Mouse (Mus musculus): ENCODE results near the gene Lrba. TPM values are rescaled to one million over a fixed set of nuclear protein-coding genes. Genes with fewer than 3 reads are reported as not detected.

The Lrba gene
- total RNA-seq, 2 experiments from 2014 or later = 24.1 to 33.4 TPM

DNA sequence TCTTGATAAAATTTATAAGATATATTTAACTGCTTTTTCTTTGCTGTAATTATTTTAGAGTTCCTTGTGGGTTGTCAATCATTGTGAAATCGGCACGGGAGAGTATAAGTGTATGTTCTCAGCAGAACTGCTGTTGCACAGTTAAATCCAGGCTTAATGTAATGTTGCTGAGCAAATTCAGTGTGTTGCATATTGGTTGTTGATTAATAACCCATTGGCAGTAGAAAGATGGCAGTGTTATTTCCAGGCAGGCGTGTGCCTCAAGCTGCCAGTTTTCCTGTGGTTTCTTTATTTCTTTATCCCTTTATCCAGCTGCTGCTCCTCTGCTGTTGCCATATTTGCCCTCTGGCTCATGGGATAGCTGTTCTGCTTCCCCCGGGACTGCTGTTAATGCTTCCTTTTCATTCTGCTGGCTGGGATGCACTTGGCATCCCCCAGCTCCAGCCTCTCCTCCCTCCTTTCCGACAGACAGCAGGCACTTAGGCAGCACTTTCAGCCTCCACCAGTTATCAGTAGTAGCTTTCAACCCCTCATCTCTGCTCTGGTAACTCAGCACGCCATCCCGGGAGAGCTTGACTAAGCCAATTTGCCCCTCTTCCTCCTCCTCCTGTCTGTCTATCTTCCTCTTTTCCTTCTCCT lies 463.2 kb downstream of the Lrba start:
- DNase-seq = peak; percentile 18

DNA sequence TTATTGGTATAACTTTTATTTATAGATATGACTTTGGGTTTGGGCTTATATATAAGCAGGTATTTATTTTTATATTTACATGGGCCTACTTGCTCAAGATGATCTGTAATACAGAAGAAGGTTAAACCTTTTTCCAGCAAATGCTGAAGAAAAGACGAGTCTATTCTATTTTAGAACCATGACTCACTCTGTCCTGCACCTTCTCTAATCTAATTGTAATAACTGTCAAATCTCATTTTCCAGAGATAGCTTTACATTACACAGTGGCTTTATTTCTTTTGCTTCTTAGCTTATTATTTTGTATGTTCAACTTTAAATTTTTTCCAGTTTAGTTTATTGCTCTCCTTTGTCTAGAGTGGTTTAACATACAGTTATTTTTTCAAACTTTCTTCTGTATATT lies 464.0 kb downstream of the Lrba start:
- no peak for DNase-seq

DNA sequence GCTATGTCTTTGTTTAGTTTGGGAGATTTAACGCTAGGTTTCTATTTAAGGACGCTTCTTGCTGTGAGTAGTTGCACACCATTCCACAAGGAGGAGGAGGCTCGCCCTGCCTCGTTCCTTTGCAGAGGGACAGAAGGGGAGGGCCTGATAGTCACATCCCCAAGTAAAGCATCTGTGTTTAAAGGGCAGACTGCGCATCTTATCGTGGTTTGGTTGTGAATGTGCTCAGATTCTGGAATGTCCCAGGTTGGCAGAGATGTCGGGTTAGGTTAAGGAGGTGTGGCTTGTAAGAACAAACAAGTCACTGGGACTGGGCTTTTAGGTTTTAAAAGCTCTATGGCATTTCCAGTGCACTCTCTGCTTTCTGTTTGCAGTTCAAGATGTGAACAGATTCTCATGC lies 464.8 kb downstream of the Lrba start:
- DNase-seq = no peak

DNA sequence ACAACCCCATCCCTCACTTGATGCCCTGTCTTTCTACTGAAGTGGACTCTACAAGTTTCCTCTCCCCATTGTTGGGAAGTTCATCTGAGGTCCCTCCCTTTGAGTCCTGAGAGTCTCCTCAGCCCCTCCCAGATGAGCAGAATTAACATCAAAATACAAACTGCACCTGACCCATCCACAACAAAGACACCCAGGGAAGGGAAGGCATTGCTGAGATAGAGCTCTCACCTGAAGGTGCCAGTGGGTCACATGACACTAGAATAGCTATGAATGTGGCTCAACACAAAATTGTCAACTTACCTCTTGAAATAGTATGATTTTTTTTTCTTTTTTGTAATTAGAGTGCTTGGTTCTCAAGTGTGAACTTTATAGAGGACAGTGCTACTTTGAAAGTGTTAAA lies 468.3 kb downstream of the Lrba start:
- DNase-seq = no peak

DNA sequence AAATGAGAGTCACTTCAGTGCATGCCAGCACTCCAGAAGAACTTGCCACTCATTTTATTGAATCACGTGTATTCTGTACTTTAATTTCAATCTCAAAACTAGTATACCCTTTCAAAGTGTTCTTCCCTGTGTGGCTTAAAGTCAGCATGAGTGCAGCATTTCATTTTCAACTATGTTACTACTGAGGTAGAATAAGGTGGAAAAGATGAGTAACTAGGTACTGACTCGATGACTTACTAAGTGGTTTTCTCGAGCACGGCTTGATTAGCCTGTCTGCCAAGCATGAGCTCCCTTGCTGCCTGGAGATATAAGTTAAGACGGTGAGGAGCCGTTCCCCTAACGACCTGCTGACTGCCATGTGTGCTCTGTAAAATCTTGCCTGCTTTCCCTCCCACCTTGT lies 469.1 kb downstream of the Lrba start:
- DNase-seq = no peak

DNA sequence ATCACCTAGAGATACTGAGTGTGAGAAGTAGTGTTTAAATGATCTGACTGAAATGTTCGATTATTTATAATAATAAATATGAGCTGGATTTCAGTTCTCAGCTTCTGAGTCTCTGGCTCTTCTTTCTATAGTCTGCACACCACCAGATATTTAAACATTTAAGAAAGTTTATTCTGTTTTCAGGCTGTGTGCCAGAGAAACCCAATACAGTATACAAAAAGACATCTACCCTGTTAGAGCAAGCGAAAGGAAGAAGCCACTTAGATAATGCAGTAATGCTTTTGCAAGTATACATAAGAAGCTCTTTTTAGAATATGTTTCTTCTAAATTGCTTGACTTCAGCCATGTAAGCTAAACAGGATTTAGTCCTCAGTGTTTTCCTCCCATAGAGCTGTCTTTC lies 474.5 kb downstream of the Lrba start:
- no peak for DNase-seq

DNA sequence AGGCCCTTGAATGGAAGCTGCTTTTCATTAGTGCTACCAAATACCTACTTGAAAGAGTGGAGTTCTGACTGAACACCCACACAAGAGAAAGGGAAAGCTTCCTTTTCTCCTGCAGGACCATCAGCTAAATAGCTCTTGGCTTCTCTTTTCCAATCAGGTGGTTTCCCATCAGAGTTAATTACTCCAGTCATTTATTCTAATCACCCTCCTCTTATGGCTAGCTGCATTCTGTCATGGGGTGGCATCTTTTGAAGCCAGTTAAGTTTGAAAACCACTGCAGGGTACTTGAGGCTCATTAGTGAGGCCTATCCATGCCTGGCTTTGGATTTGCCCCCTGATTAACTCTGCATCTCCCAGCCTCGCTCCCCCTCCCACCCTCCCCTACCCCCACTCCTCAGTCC lies 476.7 kb downstream of the Lrba start:
- no peak for DNase-seq

DNA sequence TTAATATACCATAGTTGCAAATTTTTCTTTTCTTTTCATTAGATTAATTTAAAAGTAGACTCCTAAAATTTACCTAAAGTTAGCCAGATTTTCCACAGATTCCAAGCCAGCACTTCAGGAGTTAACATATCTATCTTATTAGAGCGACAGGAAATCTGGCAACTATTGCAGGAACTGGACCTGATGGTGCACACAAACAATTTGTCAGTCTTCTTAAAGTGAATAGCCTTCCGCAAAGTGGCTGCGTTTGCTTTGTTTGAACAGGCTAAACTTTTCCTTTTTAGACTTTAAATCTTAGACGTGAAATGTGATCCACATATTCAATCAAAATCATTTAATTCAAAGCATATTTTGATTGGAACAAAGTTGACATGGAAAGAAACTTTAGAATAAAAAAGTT lies 485.0 kb downstream of the Lrba start:
- no peak for DNase-seq

DNA sequence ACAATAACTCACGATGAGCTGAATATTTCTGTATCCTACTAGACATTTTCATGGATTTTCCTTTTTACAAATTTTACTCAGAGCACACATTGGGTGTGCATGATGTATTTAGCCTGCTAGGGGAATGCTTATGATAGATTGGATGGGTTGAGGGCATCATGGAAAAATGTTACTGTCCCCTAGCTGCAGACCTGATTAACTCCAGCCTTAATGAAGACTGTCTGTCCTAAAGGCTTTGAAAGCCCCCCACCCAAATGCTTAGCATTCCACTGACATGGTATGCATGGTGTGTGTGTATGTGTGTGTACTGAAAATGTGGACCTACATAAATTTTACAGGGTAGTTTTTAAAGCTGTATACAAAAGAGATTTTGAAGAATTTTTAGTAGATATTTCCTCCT lies 487.1 kb downstream of the Lrba start:
- DNase-seq = no peak

DNA sequence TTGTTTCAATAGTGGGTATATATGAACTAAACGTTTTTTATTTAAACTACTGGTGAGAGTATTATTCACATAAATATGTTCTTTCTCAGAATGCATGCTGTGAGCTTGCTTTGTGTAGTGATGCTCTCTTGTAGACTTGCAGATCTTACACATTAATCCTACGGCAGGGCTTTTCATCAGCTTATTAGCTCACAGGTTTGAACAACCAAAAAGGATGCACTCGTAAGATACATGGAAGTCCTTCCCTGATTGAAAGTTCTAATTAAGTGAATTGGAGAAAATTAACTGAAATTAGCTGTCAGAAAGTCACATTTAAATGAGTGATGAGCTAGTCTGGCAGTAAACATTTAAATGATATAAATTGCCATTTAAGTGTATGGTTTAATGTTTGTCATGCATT lies 488.3 kb downstream of the Lrba start:
- DNase-seq = no peak

DNA sequence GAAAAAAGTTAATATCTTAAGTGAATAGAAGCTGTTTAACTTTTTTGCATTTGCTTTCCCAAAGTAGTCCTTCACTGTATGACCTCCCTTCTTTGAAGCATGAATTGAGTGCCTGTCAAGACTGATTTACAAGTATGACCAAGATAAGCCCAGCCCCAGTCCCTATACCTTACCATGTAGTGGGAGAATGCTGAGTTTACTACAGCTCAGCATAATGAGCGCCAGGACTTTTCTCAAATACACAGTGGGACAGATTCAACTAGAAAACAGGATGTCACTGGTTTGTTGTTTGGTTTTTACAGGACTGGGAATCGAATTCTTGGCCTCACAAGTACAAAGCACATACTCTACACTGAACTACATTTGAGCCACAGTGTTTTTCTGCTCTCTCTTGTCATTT lies 490.0 kb downstream of the Lrba start:
- DNase-seq = no peak

DNA sequence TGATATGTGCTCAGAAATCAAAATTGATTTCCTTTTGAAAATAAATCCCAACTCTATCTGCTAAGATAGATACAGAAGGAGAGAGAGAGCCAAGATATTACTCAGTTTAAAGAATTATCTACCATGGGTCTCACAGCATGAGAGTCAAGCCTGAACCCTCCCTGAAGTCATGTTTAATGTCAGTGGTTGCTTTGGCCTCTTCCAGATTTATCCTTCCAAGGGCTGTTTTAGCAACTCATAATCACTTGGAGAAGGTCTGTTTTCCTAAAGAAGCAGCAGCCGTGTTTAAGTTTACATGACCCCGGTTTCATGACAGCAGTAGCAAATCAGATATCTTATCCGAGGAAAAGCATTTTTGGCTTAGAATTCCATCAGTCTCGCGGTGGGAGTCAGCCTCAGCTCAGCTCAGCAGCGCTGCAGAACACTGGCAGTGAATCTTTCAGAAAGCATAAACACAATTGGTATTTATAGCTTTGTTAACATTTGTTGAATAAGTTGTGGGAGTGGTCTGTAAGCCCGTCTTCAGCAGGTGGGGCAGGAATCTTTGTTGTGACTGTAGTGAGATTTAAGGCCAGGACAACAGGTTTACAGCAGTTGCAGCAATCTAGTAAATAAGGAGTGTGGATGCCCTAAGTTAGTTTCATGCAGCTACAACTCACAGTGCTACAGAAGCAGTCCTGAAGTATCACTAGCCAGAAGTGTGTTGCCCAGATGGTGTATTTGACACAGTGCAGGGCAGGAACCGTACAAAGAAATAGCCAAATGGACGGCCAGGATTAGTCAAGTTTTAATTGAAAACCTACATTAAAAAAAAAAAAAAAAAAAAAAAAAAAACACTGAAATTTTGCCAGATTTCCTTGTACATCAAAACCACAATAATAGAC lies 499.2 kb downstream of the Lrba start:
- no peak for DNase-seq

DNA sequence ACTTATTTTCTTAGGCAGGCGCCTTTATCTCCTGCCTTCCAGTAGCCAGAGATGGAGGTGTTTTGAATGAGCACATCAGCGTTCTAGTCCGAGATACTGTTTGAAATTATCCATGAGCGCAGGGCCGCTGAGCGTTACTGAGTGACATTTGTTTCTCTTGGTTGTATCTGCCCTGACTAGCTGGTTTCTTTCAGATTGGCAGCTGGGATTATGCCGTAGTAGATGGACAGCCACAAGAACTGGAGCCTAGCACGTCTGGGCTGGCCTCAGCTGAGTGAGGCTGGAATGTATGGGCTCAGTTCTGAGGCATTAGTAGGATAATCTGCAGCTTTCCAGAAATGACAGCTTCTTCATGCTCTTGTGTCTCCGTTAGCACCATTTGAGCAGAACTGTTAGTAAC lies 500.6 kb downstream of the Lrba start:
- no peak for DNase-seq

DNA sequence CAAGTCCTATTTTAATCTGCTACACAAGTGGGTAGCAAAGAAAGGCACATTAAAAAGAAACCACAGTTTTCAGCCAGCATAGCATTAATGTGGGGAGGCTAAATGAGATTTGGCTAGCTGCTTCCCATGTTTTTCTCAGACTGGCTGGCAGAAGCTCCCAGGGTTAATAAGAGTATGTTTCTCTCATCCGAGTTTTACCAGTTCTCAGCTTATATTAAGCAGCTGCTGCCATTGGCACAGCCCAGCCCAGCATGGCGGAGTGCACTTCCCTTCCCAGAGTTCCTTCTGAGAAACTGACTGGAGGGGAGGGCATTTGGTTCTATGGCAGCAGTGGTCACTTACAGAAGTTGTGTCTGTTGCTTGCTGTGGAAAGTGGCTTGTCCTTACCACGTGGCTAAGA lies 514.4 kb downstream of the Lrba start:
- DNase-seq = no peak

DNA sequence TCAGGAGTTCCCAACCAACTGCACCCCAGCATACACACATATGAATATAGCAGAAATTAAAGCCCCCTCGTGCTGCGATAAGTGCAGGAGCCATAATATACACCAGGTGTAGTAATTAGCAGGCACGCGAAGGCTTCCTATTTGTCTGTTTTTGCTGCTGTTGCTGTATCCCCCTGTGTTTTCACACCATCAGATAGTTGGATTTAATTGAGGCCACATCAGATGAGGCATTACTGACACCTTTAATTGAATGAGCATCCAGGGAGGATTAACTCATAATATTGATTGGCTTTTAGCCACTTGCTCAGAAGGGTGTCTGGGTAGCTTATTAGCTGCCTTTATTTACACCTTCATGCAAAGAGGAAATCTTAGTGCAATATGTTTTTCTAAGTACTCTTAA lies 515.3 kb downstream of the Lrba start:
- no peak for DNase-seq

DNA sequence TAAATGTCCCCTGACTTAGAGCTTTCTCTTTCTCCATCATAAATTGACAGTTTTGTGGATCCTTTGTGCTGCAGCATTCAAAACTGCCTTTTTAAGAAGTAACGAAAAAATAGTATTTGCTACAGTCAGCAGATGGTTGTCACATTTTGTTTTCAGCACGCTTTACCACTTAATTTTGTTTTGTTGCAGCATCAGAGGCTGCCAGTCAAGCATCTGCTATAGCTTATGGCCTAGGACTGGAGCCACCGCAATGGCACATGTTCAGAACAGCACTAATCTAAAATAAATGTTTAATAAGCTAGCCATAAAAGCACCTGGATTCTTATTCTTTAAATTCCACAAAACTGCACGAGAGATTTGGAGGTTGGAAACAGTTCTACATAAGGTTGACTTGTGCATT lies 520.9 kb downstream of the Lrba start:
- no peak for DNase-seq

DNA sequence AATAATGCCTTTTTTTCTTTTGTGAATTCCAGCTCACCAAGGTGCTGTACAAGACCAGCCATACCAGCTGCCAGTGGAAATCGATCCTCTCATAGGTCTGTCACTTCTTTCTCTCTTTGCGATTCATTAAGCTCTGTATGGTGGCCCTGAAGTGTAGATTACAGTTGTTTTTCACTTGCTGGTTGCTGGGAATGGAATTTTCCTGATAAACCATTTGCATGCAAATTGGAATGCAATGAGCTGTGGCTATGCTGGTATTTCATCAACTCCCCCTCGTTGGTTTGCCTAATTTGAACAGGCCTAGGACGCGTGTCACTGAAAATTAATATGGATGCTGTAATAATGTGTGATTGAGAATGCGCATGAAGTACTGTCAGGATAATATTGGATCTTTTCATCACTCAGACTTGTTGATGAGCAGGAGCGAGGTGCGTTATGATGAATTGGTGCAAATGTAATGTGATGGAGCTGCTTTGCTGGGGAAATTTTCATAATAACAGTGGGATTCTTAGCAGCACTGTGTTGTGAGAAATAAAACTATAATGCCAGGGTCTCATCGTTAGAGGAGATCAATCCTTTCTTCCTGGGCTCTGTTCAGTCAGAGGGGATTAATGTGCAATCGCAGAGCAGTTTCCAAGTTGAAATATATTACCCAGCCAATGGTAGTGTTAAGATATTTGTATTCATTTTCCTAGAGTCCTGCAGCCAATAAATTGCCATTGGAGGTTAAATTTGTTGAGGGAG lies 521.5 kb downstream of the Lrba start:
- DNase-seq = no peak

DNA sequence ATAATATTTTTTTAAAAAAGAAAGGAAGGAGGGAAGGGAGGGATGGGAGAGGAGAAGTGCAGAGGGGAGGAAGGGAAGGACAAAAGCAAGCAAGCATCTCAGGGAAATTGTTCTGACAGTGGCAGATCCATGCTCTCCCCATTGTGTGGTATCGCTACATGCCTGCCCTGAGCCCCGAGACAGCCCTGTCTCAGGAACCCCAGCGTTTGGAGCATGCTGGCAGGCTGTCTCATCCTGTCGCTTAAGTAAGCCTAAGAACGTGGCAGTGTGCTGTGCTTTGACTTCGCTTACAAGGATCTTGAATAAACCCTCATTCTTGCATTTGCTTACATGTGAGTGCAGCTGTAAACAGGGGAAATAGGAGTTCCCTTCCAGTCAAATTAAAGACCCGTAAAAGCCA lies 526.2 kb downstream of the Lrba start:
- DNase-seq = no peak

DNA sequence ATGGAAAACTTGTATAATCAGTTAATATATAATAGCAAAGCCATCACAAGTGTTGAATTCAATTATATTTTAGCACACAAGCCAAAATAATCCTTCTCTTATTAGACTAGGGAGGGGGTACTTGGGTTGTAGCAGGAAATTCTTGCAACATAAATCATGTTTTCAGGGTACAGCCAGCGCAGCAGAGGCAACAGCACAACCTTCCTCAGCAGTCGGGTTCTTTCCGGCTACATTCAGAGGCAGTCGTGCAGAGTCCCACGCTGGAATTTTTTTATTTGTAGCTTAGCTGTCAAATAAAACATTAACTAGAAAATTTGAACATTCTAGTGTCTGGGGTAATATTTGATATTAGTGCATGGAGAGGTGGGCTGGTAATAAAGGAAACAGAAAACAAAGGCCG lies 529.7 kb downstream of the Lrba start:
- DNase-seq = no peak

DNA sequence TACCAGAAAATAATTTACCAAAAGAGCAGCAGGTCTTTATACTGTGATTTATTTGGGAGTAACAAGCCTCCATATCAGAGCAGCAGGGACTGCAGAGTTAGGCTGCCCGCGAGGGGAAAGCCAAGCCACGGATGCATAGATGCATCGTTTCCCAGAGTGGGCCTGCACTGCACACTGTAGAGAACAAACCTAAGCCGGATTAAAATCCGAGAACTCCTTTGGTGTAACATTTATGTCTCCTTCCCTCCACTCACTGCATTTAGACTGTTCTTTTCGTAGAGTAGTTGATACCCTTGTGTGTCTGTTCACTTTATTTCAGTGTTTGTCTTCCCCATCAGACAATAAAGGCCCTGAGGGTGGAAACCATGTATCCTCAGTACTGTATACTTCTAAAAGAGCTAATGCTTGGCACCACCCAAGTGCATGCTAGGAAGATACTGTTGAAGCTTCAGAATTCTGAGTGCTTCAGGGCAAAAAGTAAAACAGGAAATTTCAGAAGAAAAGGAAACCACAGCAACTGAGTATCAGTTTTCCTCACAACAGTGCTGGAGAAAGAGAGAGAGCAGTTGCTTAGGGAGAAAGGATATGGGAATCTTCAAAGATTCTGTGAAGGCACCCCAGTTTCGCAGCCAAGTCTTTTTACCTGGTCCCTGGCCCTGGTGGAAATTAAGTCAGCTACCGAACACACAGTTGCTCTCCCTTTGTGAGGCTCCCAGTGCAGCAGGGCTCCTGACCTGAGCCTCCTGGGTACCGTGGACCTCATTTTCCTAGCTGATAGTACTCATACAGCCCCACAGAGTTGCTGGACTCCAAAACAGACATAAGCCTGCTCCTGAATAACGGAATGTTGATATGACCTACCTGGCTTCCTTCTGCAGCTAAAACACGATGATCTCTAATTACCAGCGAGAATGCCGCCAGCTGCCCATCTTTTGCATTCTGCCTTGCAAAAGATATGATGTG lies 530.4 kb downstream of the Lrba start:
- DNase-seq = no peak

DNA sequence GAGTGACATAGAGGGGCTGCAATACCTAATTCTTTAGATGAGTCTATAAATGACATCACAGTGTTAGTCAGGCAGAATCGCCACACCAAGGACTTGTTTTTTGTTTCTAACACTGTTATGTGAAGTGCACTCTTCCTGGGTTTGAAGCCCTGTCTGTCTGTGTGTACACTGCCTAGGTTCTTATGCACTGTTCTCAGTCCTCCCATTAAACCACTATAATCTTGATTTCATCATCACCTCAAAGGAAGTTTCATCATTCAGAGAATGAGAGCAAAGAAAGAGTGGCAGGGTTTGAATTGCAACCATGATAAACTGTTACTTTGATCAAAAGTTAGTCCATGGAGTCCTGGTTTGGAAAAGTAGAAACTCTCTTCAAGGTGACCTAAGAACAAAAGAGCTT lies 532.1 kb downstream of the Lrba start:
- no peak for DNase-seq

DNA sequence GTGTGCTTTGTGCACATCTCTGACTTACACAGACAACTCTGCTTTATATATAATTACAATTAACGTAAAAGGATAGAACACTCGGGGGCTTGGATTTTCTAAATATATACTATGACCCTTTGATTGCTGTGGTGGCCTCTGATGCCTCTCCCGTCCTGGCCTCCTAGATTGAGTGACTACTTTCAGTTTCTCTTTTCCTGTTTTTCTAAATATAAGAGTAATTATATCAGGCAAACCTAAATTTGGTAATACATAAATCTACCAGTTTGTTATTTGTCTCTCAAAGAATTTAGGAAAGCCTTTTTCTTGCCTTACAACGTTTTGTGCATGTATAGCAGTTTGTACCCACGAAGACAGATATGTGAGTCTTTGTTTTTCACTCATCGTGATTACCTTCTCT lies 534.2 kb downstream of the Lrba start:
- no peak for DNase-seq

Measured in adrenal gland, postnatal 10 days (tissue).